Mouse (Mus musculus) thymus, postnatal 36 days (tissue): Measurements from ENCODE around the gene Msrb3.

Source experiments
- DNase-seq, 2 experiments: peaks; one replicate each; pipeline ENCODE4 v3.0.0; 2022; ENCODE audit warnings: mixed read lengths in 2 of 2

Msrb3 gene

DNA sequence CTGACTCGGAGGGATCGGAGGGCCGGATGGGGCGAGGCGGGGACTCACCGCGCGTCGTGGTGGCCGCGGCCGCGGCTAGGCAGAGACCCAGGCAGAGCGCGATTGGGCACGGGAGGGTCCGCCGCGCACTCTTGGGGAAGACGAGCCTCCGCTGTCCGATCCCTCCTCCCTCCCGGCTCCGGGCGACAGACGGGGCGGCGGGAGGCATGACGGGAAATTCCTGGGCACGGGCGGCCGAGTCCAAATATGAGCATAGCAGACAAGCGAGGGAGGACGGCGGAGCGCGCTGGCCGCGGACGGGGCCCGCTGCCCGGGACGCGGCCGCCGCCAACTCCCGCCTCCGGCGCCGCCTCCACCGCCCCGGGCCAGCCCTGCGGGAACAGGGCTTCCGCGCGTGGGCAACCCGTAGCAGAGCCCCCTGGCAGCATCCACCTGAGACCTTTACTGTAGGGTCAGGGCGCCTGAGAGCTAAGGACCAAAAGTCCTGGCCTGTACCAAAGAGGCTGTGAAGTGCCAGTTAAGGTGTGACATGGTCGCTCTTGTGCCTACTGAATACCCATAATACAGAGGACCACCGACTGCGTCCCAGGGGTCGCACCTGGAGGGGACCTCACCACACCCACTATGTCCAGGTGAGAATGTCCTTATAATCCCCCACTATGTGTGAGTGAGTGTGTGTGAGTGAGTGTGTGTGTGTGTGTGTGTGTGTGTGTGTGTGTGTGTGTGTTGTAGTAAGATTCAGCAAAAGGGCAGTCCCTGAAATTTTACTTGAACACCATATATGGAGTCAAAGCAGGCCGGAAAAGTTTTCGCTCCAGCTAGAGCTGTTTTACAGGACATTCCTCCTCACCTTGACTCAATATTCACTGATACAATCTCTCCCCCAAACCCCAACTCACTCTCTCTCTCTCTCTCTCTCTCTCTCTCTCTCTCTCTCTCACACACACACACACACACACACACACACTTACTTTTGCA is at the start of gene Msrb3:
Msrb3 (minus strand) TSS at position 317 of the 978 bp plus-strand sequence.
- peak in 1 of 2 experiments; percentile 13 for DNase-seq

DNA sequence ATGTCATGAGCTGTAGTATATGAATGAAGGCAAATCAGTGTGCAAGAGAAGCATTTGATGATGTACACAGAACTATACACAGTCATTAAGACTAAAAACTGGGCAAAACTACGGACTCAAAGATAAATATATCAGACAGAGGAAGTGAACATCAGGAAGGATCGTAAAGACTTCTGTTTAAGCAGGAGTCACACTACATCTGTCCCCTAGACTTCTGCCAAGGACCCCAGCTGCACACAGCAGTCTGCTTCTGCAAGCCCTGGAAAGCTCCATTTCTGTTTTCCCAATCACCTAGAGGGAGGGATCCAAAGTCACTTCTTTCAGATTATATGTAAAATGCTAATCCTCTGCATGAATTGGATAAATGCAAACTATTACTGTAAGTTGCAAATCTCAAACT is 49.6 kb upstream of the Msrb3 start:
- no peak for DNase-seq

DNA sequence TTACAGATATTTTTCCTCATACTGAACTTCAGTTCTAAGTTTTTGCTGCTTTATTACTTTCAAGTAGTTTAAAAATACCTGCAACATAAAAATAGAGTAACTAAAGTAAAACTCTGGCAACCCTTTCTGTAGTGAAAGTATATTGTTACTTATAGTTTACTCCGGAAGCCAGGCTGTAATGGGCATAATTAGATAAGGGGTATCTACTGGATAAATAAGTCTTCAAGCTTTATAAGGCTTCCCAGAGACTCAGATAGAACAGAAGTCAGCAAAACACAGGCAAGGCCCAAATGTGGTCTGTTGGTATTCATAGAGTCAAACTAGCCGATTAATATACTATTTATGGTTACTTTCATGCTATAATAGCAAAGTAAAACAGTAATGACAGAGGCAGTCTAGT is 48.9 kb upstream of the Msrb3 start:
- no peak for DNase-seq

DNA sequence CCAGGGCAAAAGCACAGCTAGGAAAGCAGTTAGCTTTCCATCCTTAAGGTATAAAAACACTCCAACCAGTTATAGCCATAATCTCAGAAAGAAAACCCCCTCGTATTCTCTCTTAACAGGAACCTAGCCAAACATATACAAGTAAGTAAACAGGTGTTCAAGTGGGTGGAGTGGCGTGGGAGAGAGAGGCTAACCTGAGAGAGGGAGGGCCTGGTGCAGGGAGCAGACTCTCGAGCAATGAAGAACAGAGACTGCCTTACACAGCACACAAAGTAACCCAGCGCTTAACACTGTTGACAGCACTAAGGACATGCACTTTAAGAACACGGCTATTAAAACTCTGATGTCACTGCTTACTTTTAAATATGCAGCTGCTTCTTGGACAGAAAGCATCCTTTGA is 47.9 kb upstream of the Msrb3 start:
- DNase-seq = no peak

DNA sequence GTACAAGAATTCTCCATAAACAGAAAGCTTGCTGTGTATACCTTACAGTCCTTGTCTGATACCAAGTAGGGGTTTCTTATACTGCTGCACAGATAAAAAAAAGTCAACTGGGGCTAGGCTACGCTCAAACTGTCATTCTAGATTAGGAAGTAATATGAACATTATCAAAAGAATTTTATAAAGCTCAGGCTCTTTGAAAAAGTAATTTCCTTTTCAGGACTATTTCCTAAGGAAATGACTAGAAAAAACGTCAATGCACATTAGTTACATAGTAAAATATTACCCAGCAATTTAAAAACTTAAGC is 40.0 kb upstream of the Msrb3 start:
- no peak for DNase-seq

DNA sequence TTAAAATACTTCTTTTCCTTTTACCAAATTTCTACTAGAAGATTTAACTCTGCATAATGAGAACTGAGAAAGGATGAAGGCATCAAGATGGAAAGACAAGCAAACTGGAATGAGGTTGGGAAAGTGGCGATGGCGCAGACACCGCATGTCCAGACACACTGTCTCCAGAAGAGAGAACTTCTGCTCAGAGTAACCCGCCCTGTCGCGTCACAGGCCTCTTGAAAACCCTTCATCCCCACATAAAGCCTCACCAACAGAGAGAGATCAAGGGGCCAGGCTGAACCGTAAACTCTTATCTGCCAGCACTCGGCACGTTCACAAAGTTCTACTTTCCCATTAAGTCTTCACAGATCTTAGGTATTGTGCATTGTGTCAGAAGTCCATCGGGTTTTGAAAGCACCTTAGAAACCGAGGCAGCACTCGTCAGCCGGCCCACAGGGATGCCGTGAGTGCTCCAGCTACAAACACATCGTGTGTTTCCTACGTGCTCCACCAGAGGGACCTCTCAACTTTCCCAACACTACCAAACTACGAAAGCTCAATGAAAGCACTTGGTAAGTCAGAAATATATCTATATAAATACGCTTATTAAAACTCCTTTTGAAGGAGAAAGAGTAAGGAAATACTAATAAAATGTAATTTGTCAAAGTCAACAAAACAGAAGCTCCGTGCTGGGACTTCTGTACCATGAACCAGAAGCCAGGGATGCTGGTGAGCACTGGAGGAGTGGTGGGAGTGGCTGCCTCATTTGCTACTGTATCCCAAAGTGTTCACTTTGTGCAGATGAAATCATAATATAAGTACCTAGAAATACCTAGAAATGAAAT is 39.4 kb upstream of the Msrb3 start:
- peak in 1 of 2 experiments; percentile 26 for DNase-seq

DNA sequence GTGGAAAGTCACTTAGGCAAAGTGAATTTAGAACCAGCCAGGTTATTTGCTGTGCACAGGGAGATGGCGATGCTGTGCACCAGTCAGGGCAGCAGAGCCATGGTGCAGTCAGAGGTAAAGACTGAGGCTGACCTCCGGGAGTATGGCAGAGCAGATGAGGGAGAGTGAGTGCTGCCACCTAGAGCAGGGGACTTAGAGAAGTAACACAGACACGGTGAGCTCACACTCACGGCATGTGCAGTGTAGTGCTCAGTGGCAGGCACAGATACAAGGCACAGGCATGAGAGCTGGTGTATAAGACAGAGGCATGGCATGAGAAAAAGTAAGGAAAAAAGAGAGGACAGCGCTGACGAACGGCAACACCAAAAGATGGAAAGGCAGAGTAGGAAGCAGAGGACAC is 30.6 kb upstream of the Msrb3 start:
- no peak for DNase-seq

DNA sequence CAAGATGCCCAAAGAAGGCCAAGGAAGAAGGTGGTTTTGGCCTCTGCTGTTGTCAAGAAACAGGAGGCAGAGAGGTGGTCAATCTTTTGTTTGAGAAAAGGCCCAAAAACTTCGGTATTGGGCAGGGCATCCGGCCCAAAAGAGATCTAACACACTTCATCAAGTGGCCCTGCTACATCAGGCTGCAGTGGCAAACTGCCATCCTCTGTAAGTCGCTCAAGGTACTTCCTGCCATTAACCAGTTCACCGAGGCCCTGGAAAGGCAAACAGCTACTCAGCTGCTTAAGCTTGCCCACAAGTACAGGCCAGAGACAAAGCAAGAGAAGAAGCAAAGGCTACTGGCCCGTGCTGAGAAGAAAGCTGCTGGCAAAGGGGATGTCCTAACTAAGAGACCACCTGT is 29.3 kb upstream of the Msrb3 start:
- DNase-seq = no peak

DNA sequence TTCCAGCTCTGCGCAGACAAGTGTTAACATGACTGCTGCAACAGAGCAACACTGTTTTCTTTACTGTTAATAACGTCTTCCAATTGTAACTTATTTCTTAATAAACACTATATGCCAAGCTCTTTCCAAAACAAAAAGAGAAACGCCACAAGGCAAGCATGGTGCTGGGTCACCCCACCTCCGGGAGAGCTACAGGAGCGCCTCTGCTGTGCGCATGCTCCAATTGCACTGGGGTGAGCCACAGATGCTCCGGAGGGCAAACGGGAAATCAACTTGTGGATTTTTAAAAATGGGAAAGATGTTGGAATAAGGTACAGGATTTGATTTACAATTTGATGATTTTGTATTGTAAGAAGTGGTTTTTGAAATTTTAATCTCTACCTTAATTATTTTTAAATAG is 27.3 kb upstream of the Msrb3 start:
- no peak for DNase-seq

DNA sequence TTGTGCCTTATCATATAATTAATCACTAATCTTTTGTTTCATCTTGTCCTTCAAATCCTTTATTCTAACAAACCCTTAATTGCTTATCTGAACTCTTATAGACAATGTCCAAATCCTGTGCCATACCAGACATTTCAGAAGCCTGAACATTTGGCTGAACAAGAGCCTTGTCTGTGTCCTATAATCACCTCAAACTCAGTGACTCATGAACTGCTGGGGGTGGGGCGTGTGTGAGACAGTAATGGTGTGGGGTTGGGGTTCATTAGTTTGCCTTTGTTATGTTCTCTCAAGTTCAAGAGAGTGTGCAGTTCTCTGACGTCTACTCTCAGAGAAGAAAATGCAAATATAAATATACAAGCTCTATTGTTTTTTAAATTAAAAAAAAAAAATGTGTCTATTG is 22.6 kb upstream of the Msrb3 start:
- DNase-seq = no peak

DNA sequence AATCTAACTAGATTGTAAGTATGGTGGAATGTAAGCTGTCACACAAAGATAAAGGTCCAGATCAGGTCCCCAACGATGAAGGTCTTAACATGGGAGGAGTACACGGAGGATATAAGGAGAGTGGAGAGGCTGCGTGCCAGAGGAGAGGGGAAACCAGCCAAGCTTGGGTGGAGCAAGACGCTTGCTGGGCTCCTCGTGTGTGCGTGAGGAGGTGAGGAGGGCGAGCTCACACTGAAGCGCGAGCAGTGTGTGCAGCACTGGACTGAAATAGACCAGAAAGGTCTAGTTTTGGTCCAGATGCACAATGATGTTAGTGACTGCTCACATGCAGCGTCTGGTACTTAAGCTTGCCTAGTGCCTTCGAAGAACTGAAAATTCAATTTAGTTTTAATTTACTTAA is 21.7 kb upstream of the Msrb3 start:
- no peak for DNase-seq

DNA sequence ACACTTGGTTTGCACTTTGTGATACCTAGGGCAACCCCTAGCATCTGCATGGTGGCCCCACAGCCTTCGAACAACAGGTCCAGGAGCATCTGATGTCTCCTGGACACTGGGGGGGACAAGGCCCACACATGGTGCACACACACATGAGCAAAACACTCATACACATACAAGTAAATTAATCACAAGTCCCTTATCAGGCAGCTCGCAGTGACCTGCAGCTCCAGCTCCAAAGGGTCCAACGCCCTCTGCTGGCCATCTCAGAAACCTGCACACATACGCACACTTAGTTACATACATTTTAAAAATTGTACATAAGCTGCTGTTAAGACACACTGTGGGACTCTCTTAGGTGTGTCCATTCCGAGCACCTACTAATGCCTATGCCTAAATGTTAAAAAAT is 17.3 kb upstream of the Msrb3 start:
- no peak for DNase-seq

DNA sequence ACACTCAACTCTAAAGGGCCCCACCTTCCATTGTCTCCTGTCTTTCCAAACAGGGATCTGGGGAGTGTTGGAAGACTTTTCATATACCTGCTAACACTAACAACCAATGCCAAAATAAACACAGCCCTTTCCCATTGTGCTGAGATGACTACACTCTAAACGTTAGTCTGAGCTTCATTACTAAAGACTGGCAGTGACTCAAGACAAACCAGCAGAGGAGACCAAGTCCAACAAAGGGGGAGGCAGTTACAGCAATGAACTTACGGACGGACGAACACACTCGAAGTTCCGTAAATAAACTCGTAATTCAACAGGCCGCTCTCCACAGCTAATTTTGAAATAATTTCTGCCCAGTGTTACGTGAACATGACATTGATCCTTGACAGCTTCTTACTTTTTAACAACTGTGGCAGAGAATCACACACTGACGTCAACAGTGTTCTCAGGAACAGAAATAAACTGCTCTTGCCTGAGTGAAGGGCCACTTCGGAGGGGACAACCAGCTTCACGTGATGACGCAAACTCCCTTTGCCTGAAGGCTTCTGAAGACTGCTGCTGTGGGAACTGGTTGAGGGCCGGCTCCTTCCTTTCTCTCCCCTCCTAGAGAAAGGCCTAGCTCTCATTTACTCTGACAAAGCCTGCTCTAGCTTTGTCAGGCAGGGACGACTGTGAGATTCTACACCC is 16.2 kb upstream of the Msrb3 start:
- DNase-seq = no peak

DNA sequence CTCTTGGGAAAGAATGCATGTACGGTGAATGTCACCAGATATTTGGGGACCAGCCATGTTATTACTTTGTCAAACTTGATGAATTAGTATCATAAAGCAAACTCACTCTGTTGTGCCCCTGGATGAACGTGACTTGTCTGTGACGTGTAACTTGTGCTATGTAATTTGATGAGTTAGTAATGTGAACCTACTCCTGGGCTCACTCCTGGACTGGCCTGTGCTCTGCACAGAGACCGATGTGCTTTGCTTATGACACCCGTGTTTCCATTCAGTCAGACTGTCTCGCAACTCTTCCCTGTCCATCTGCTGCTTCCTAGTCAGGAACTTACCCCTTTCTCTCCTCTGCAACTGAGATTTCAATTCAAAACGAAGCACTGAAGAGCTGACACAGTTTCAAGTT is 15.4 kb upstream of the Msrb3 start:
- no peak for DNase-seq

DNA sequence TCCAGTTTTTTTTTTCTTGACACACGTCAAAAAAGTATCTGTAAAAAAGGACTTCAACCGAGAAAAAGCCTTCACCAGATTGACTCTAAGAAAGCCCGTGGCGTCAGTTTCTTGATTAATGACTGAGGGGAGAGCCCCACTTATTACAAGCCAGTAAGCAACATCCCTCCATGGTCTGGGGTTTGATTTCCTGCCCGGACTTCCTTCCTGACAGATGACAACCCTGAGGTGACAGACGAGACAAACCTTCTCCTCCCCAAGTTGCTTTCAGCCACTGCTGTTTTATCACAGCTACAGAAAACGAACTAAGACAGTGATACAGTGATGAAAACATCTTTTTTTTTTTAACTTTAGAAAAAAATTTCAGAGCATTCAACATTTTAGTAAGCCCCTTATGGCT is 14.9 kb upstream of the Msrb3 start:
- no peak for DNase-seq

DNA sequence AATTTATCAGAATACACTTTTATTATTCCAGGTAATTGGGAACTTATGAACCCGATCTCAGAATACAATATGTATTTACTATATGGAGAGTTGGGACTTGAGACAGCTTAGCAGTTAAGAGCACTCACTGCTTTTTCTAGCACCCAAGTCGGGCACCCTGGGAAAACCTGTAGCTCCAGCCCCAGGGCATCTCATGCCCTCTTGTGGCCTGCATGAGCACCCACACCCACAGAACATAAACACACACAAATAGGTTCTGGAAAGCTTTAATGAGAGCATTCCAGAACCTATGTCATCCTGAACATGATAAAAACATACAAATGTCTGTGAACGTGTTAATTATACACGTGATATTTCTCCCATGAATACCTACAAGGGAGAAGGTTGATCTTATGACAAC is 13.1 kb upstream of the Msrb3 start:
- DNase-seq = no peak

DNA sequence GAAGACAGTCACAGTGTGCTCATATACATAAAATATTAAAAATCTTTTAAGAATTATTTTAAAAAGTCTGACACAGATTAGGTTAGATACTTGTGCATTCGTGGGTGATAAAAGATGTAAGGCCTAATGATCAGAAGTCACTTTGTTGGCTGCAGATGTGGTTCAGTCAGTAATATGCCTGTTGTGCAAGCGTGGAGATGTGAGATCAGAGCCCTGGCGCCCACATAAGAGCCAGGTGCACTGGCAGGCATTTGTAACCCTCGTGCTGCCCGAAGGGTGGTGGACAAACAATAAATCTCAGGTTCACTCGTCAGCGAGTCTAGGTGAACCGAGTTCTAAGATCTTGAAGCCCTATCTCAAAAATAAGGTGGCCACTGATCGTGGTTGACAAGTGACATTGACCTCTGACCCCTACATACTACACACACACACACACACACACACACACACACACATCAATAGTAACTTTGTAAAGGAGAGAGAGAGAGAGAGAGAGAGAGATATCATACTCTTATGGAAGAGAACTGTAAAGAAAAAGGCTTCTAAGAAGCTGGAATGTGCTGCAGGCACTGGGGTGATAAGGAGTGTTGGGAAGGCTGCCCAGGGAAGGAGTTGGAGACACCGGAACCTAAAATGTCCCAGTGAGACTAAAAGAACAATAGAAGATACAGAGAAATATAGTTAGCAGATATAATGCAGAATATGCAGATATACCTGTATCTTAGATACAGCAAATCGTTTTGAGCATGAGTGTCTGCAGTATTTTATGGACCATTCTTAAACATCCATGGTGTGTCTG is 10.1 kb upstream of the Msrb3 start:
- DNase-seq = no peak

DNA sequence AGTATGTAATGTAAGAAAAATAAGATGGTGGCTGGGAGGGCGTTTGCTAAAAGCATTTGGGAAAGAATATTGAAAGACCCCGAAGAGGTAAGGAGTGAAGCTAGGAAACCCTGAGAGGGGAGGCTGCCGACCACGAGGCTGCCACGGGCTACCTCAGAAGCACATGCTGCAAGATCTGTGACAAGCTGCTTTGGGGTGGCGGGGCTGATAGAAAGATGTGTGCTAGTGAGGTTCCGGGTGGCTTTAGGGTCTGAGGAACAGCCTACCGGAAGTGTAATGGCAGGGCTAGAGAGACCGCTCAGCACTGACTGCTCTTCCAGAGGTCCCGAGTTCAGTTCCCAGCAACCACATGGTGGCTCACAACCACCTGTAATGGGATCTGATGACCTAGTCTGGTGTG is 5.8 kb upstream of the Msrb3 start:
- DNase-seq = no peak

DNA sequence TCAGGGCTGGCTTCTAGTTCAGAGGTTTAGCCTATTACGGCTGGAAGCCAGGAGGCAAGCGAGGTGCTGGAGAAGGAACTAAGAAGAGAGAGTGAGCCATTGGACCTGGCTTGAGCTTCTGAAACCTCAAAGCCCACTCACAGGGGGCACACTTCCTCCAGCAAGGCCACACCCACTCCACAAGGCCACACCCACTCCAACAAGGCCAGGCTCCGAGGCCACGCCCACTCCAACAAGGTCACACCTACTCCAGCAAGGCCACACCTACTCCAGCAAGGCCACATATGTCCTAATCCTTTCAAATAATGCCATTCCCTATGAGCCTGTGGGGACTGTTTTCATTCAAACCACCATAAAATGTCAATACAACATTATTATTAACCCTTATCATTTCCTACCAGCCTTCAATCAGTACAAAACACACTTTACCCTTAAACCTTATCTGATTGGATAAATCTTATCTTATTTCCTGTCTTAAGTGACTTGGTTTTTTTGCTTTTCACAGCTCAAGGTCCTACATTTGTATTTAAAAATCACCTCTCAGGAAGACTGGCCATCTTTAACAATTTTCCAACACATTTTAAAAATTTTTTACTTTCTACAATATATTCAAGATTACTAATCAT is 5.1 kb upstream of the Msrb3 start:
- DNase-seq = peak in 1 of 2 experiments; percentile 26

DNA sequence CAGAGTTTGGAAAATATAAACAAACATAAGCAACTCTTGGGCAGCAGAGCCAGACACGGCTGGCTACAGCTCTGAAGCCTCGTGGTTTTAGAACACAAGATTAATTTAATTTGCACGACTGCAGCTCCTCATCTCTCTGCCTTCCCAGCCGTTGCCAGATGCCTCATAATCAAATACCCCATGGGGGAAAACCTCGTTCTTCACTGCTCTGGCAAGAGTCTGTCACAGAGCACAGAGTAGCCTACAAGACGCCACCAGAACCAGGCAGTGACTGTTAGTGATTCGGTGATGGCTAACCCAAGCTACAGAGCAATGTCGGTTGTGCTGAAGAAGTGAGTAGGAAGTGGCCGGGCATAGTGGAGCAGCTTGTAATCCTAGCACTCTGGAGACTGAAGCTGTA is 2.8 kb upstream of the Msrb3 start:
- no peak for DNase-seq

DNA sequence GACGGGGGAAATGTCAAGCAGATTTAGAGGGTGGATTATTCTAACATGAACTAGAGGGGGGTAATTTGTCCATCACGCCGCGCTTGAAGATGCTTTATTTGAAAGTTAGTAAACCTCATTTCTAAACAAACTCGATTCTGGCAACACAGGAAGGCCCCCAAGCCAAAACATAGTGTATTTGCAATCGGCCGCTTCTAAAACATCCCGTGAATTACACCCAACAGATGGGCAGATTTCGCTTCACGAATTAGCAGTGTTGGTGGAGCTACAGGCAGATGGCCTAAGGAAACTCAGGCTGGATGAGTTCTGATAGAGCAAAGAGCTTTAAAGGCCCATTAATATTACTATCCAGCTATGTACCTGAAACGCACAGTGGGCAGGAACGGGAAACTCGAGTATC is 1.2 kb upstream of the Msrb3 start:
- no peak for DNase-seq

DNA sequence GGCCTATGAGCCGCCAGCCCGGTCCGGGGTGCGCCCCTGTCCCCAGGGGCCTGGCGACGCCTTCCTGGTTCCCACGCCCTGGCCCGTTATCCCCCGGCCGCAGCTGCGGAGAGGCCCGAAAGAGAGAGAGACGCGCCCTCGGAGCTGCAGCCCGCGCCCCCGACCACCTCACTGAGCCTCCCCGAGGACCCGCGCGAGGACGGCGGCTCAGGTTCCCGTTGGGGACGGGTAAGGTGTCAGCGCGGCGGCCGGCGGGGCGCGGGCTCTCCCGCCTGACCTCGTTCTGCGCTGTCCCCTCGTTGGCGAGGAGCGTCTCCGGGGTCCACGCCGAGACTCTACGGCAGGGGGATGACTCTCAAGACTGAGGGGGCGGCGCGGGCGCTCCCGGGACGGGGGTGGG is 544 bp downstream of the Msrb3 start:
- no peak for DNase-seq
